In the genomic region with DNA sequence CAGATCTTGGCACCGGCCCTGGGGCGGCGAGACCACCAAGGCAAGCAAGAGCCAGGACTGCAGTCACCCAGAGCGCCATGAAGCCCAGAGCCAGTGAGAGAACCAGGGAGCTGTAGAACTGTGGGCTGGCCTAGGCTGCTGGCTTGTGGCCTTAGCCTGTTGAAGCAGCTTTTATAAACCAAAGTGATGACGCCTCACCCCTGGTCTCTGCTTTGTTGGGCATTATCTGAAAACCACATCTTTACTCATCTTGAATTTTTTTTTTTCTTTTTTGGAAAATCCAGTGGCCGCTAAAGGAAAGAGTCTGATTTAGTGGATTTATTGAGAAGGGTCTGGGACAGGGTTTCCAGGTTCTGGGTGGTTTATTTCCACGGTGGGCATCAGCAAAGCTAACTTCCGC, we compare ENCODE assay signal across 34 mouse cellular contexts. TPM values are rescaled to one million over a fixed set of nuclear protein-coding genes. Genes with fewer than 3 reads are reported as not detected.
DNase-seq lines count a peak whose midpoint lies in the region; TF ChIP-seq lines count a peak whose summit lies in the region.
"Had no signal": no experiment of that assay in that cellular context is flagged by ENCODE, and none has a peak within 500 bp of the region (broad histone marks: within the 10 kb centered on the region; RNA-seq: fewer than 3 reads in every experiment).

A gene (minus strand): TSS at position 147 of the 400 bp plus-strand sequence.

- intact Hi-C loops in left cerebral cortex, postnatal 25 days (cut with DNase I): no loop called here

- H3K36me3 ChIP-seq in thymus, adult 2 months (ENCODE audit: control insufficient read depth, insufficient read depth, low read length): no peaks in the 10 kb centered on the region
- peaks cover 0 to 25% of the 10 kb centered on the region in 2 experiments; a peak in 2 of 4 replicates for H3K36me3 ChIP-seq in MEL (ENCODE audit: control insufficient read depth in 1 of 2, insufficient read depth in 2 of 2, low read length in 2 of 2)
- H3K36me3 ChIP-seq: embryonic facial prominence, embryonic 12.5 days; embryonic facial prominence, embryonic 15.5 days; heart, embryonic 13.5 days; hindbrain, embryonic 10.5 days; hindbrain, embryonic 13.5 days had no signal

- no peak for TF ChIP-seq POLR2A in thymus, adult 2 months (IDR thresholded peaks at IDR 0.05; ENCODE audit: control insufficient read depth, extremely low read depth, insufficient read depth, low read length, poor library complexity)
- TF ChIP-seq POLR2A in MEL (IDR thresholded peaks at IDR 0.05; ENCODE audit: control insufficient read depth in 1 of 2, insufficient read depth in 1 of 2, low read depth in 1 of 2, low read length in 2 of 2, poor library complexity in 1 of 2): no peak

- H3K9ac ChIP-seq in MEL (ENCODE audit: control insufficient read depth, low read depth, low read length, poor library complexity, severe bottlenecking): no peak within 1 kb of the TSS
- H3K9ac ChIP-seq: embryonic facial prominence, embryonic 15.5 days; forebrain, postnatal 0 days had no signal

- no peaks in the 10 kb centered on the region for H3K9me3 ChIP-seq in MEL (replicated peaks; ENCODE audit: insufficient read depth, low read length)
- H3K9me3 ChIP-seq: embryonic facial prominence, embryonic 12.5 days; embryonic facial prominence, embryonic 15.5 days; heart, embryonic 13.5 days; hindbrain, embryonic 10.5 days; hindbrain, embryonic 13.5 days had no signal

- no peak within 1 kb of the TSS for H3K27ac ChIP-seq in thymus, adult 2 months (ENCODE audit: control insufficient read depth, insufficient read depth, low read length)
- no peak within 1 kb of the TSS for H3K27ac ChIP-seq in MEL (ENCODE audit: control insufficient read depth, low read depth, low read length)
- H3K27ac ChIP-seq: embryonic facial prominence, embryonic 12.5 days; embryonic facial prominence, embryonic 15.5 days; gastrocnemius, adult 2 months; heart, embryonic 13.5 days; hindbrain, embryonic 13.5 days had no signal

- no peaks in the 10 kb centered on the region for H3K79me2 ChIP-seq in MEL (ENCODE audit: control insufficient read depth, insufficient read depth, low read length, poor library complexity)

- H3K27me3 ChIP-seq in thymus, adult 2 months (ENCODE audit: control insufficient read depth, insufficient read depth, low read length): no peaks in the 10 kb centered on the region
- no peaks in the 10 kb centered on the region for H3K27me3 ChIP-seq in MEL (ENCODE audit: control insufficient read depth in 1 of 2, insufficient read depth in 2 of 2, low read length in 2 of 2)

- peaks cover 9% of the 10 kb centered on the region for H3K4me1 ChIP-seq in thymus, adult 2 months (replicated peaks; ENCODE audit: control insufficient read depth, insufficient read depth, low read length)
- H3K4me1 ChIP-seq in MEL (ENCODE audit: control insufficient read depth in 1 of 2, insufficient read depth in 2 of 2, low read length in 2 of 2): peaks cover 26 to 33% of the 10 kb centered on the region in 2 experiments

- DNase-seq in thymus, adult 2 months: no peak
- no peak for DNase-seq in thymus, postnatal 25 days
- DNase-seq in CD4-positive helper T cell, adult 2 months (ENCODE audit: low read depth, low spot score): peak; percentile 50
- no peak for DNase-seq in MEL (ENCODE audit: low read depth, low spot score)
- DNase-seq in cerebellum, postnatal 36 days: no peak
- DNase-seq in left cerebral cortex, postnatal 25 days (ENCODE audit: low spot score in 2 of 2): no peak
- DNase-seq in ovary, postnatal 14 days (ENCODE audit: low spot score): no peak
- DNase-seq: adrenal gland, adult 2 months; adrenal gland, postnatal 14 days; B cell, adult 2 months; cerebellum, adult 11 months; cerebellum, adult 8-10 months; forebrain, postnatal 0 days; gastrocnemius, adult 2 months; gastrocnemius, postnatal 14 days; heart, adult 18-20 months; heart, postnatal 36 days; kidney, adult 2 months had no signal

- no peak for TF ChIP-seq EP300 in MEL (IDR thresholded peaks at IDR 0.05; ENCODE audit: low read depth in 1 of 2, low read length in 2 of 2)

- no peak for TF ChIP-seq CTCF in thymus, adult 2 months (IDR thresholded peaks at IDR 0.05; ENCODE audit: borderline replicate concordance, control insufficient read depth, extremely low read depth, insufficient read depth, low read length, poor library complexity)
- TF ChIP-seq CTCF in MEL (IDR thresholded peaks at IDR 0.05 in 2 of 3, conservative IDR thresholded peaks at IDR 0.05 in 1 of 3; ENCODE audit: control insufficient read depth in 1 of 3, insufficient read depth in 1 of 3, low read depth in 2 of 3, low read length in 3 of 3, poor library complexity in 1 of 3, severe bottlenecking in 1 of 3): no peak

- no peak for TF ChIP-seq RAD21 in MEL (IDR thresholded peaks at IDR 0.05; ENCODE audit: low read depth, low read length)

- H3K4me3 ChIP-seq in thymus, adult 2 months (ENCODE audit: control insufficient read depth, insufficient read depth, low read length): no peak within 1 kb of the TSS
- H3K4me3 ChIP-seq in MEL (ENCODE audit: control insufficient read depth in 1 of 2, insufficient read depth in 1 of 2, low read depth in 2 of 2, low read length in 2 of 2): no peak within 1 kb of the TSS

- 88% methylated on average over 8 of the region's 8 CpGs for WGBS in thymus, adult 2 months

TF ChIP-seq in MEL, 35 proteins besides CTCF, POLR2A, EP300 and RAD21:
- TF ChIP-seq JUND (IDR thresholded peaks at IDR 0.05; ENCODE audit: low read depth, low read length): no peak
- peak; percentile 51 for TF ChIP-seq RCOR1 (IDR thresholded peaks at IDR 0.05; ENCODE audit: low read depth, low read length)
- peak; percentile 76 for TF ChIP-seq ZNF384 (IDR thresholded peaks at IDR 0.05; ENCODE audit: low read depth, low read length)

RNA-seq across cellular contexts. Expression of the gene that starts here (rescaled TPM):
- 8.5 and 10.4 TPM in 2 replicates for polyA plus RNA-seq in thymus, adult 2 months (2012; rRNA removed)
- total RNA-seq in MEL (2012; rRNA removed): not detected in 2 replicates
- not detected for polyA plus RNA-seq in MEL (2012; ENCODE audit: insufficient read depth in 1 of 2, insufficient read length in 2 of 2, low read depth in 1 of 2, low replicate concordance in 2 of 2, missing spikeins in 1 of 2)
- not detected for total RNA-seq in left cerebral cortex, postnatal 25 days (2021)
- total RNA-seq: adrenal gland, adult 2 months; adrenal gland, postnatal 14 days; adrenal gland, postnatal 4 days; ES-E14; forebrain, postnatal 0 days; gastrocnemius, adult 2 months; gastrocnemius, postnatal 14 days; gastrocnemius, postnatal 4 days; heart, adult 18-20 months; heart, postnatal 36 days had no signal
- polyA plus RNA-seq: adrenal gland, adult 2 months; CD4-positive, CD25-positive, alpha-beta regulatory T cell, adult 4 months; embryonic facial prominence, embryonic 12.5 days; embryonic facial prominence, embryonic 15.5 days; forebrain, embryonic 11.5 days; forebrain, embryonic 14.5 days; forebrain, postnatal 0 days; frontal cortex, adult 2 months; heart, embryonic 13.5 days; heart, postnatal 0 days; hindbrain, embryonic 10.5 days; hindbrain, embryonic 13.5 days; hindbrain, embryonic 16.5 days; intestine, embryonic 14.5 days; intestine, postnatal 0 days; kidney, adult 2 months had no signal
